Mouse (Mus musculus) gastrocnemius, adult 2 months (tissue): ENCODE measurements around the gene Phf2. TPM values are rescaled to one million over a fixed set of nuclear protein-coding genes. Genes with fewer than 3 reads are reported as not detected.

Experiments used
- DNase-seq: peaks from one replicate; pipeline ENCODE4 v3.0.0; 2022
- H3K27ac ChIP-seq: fragments of 200-600 bp; 2 replicates; pipeline ENCODE4 v1.8.1; 2022; ENCODE audit warnings: mild to moderate bottlenecking
- H3K4me3 ChIP-seq: fragments of 200-600 bp; 2 replicates; pipeline ENCODE4 v1.8.1; 2022; ENCODE audit warnings: mild to moderate bottlenecking, moderate library complexity
- CTCF ChIP-seq: fragments of 200-600 bp; IDR thresholded peaks from 2 replicates; pipeline ENCODE4 v1.8.1; 2022; ENCODE audit warnings: antibody characterized with exemption, mild to moderate bottlenecking, moderate library complexity
- intact Hi-C: fragments of 180-260 bp; cut with DNase I; formaldehyde crosslinking; loops from one replicate; pipeline ENCODE4 v1.15.1; 2025
- total RNA-seq, 2 experiments: library from RNA; stranded (reverse); gene quantifications; 2 replicates each; pipeline ENCODE4 v1.2.3; 2021

Phf2 gene
- total RNA-seq, 2 experiments from 2014 or later: 33.8 to 34.7 TPM

- TF ChIP-seq CTCF: no peak
- Histone ChIP-seq H3K27ac (no peak overlapping the region), H3K4me3 (no peak overlapping the region)
- intact Hi-C loops: no loop called here
- DNase-seq: no peak
These were observed 86.8 kb downstream of the Phf2 start for GRCm38 (mm10) chr13:48784151-48784550.

- peak; percentile 63 for DNase-seq
- no peak overlapping the region for H3K27ac ChIP-seq
- TF ChIP-seq CTCF: no peak
- peak overlapping the region; percentile 24 for H3K4me3 ChIP-seq
- intact Hi-C loops: no loop called here
These were observed 87.9 kb downstream of the Phf2 start for GRCm38 (mm10) chr13:48782727-48783725.

GRCm38 (mm10) chr13:48780345-48781010 is 90.4 kb downstream of the Phf2 start:
- Histone ChIP-seq H3K27ac (peak overlapping the region; percentile 35), H3K4me3 (peak overlapping the region; percentile 28; the same call in 1 of the 2 replicates)
- no peak for DNase-seq
- intact Hi-C loops: no loop called here
- TF ChIP-seq CTCF: no peak

- peak overlapping the region; percentile 28 for H3K4me3 ChIP-seq
- TF ChIP-seq CTCF: no peak
- peak overlapping the region; percentile 35 for H3K27ac ChIP-seq
- no peak for DNase-seq
- intact Hi-C loops: no loop called here
These were observed 91.2 kb downstream of the Phf2 start for GRCm38 (mm10) chr13:48779592-48780344.

- Histone ChIP-seq H3K27ac (no peak overlapping the region), H3K4me3 (no peak overlapping the region)
- no peak for TF ChIP-seq CTCF
- intact Hi-C loops: no loop called here
- no peak for DNase-seq
These were observed 92.8 kb downstream of the Phf2 start for GRCm38 (mm10) chr13:48778138-48778537.

GRCm38 (mm10) chr13:48774506-48774905 is 96.4 kb downstream of the Phf2 start:
- DNase-seq: no peak
- Histone ChIP-seq H3K4me3 (no peak overlapping the region), H3K27ac (no peak overlapping the region)
- intact Hi-C loops: no loop called here
- TF ChIP-seq CTCF: no peak

- intact Hi-C loops: no loop called here
- Histone ChIP-seq H3K4me3 (no peak overlapping the region), H3K27ac (no peak overlapping the region)
- TF ChIP-seq CTCF: no peak
- DNase-seq: no peak
These were observed 102.8 kb downstream of the Phf2 start for GRCm38 (mm10) chr13:48768109-48768508.

- TF ChIP-seq CTCF: no peak
- no peak overlapping the region for H3K27ac ChIP-seq
- DNase-seq: no peak
- H3K4me3 ChIP-seq: no peak overlapping the region
- intact Hi-C loops: no loop called here
These were observed 107.1 kb downstream of the Phf2 start for GRCm38 (mm10) chr13:48763701-48764245.

- no peak for TF ChIP-seq CTCF
- H3K4me3 ChIP-seq: no peak overlapping the region
- no peak for DNase-seq
- intact Hi-C loops: no loop called here
- no peak overlapping the region for H3K27ac ChIP-seq
These were observed 110.0 kb downstream of the Phf2 start for GRCm38 (mm10) chr13:48760855-48761436.

GRCm38 (mm10) chr13:48756769-48757168 is 114.2 kb downstream of the Phf2 start:
- no peak for TF ChIP-seq CTCF
- Histone ChIP-seq H3K4me3 (no peak overlapping the region), H3K27ac (no peak overlapping the region)
- no peak for DNase-seq
- intact Hi-C loops: no loop called here

Other genes starting within 250 kb of the Phf2 start
- 1 to 10 TPM; 3.2 to 4.7 TPM for gene Ptpdc1, start 245.5 kb downstream of the Phf2 start, total RNA-seq
- gene Barx1, start 208.1 kb downstream of the Phf2 start, total RNA-seq: not detected
- gene Fam120a, start 96.9 kb upstream of the Phf2 start, total RNA-seq: 100 to 1,000 TPM; 111 to 119 TPM